Mouse (Mus musculus) liver, adult 2 months (tissue): ENCODE measurements around the gene Urod. TPM values are rescaled to one million over a fixed set of nuclear protein-coding genes. Genes with fewer than 3 reads are reported as not detected.

Experiments
- DNase-seq: peaks from one replicate; pipeline ENCODE4 v3.0.0-alpha.2; 2011; ENCODE audit warnings: low read depth, low spot score; ENCODE audit errors: extremely low read depth
- H3K27ac ChIP-seq: fragments of 200-500 bp; replicated peaks from 2 replicates; pipeline ENCODE4 v1.5.1; 2012; ENCODE audit warnings: low read depth, mild to moderate bottlenecking, control low read depth, inconsistent platforms, low read length; ENCODE audit not compliant: insufficient read depth
- H3K27me3 ChIP-seq: fragments of 200-500 bp; 2 replicates; pipeline ENCODE4 v1.6.1; 2012; ENCODE audit warnings: mild to moderate bottlenecking, moderate library complexity, low read length, inconsistent platforms; ENCODE audit not compliant: control insufficient read depth, insufficient read depth
- H3K36me3 ChIP-seq: fragments of 200-500 bp; 2 replicates; pipeline ENCODE4 v1.6.1; 2012; ENCODE audit warnings: low read length, inconsistent platforms; ENCODE audit not compliant: control insufficient read depth, insufficient read depth
- H3K4me1 ChIP-seq: fragments of 200-500 bp; 2 replicates; pipeline ENCODE4 v1.6.1; 2011; ENCODE audit warnings: low read length; ENCODE audit not compliant: control insufficient read depth, insufficient read depth
- H3K4me3 ChIP-seq: fragments of 200-500 bp; 2 replicates; pipeline ENCODE4 v1.5.1; 2011; ENCODE audit warnings: low read depth, mild to moderate bottlenecking, control low read depth, low read length, moderate library complexity; ENCODE audit not compliant: insufficient read depth
- H3K79me2 ChIP-seq: fragments of 200-500 bp; 2 replicates; pipeline ENCODE4 v1.6.1; 2012; ENCODE audit warnings: inconsistent platforms, mild to moderate bottlenecking, low read length, moderate library complexity; ENCODE audit not compliant: control insufficient read depth, insufficient read depth
- H3K9ac ChIP-seq: fragments of 200-500 bp; 2 replicates; pipeline ENCODE4 v1.6.1; 2012; ENCODE audit warnings: low read depth, mild to moderate bottlenecking, control low read depth, inconsistent platforms, low read length
- CTCF ChIP-seq: fragments of 200-500 bp; IDR thresholded peaks from 2 replicates; pipeline ENCODE4 v1.5.1; 2011; ENCODE audit warnings: low read depth, low read length, control low read depth
- POLR2A ChIP-seq: fragments of 200-500 bp; IDR thresholded peaks from 2 replicates; pipeline ENCODE4 v1.6.1; 2011; ENCODE audit warnings: low read length, control low read depth; ENCODE audit not compliant: insufficient read depth; ENCODE audit errors: extremely low read depth
- WGBS: fragments of 180-500 bp; shearing (Covaris S2); methylation state at CpG from one replicate; pipeline ENCODE4 v1.1.7; 2018; 5-methylcytosine and 5-hydroxymethylcytosine counted together
- polyA plus RNA-seq: library from polyadenylated mRNA; depleted of rRNA; stranded (reverse); fragments of >200 nt; gene quantifications from 2 replicates; pipeline ENCODE4 v1.2.3, GENCODE M21; 2012; rRNA removed
- total RNA-seq: library from RNA; depleted of rRNA; stranded (reverse); fragments of >200 nt; gene quantifications from 2 replicates; pipeline ENCODE4 v1.2.3, GENCODE M21; 2014; rRNA removed

Urod gene
- total and polyA plus RNA-seq, 2 experiments: 97.6 to 104 TPM

GRCm38 (mm10) chr4:116954951-116955350 is 39.3 kb downstream of the Urod start:
- no peak overlapping the region for H3K4me3 ChIP-seq
- WGBS: 93% methylated on average over 7 of the region's 7 CpGs
- TF ChIP-seq CTCF (no peak), POLR2A (no peak)
- H3K27me3 ChIP-seq: no peaks in the 10 kb centered on the region
- H3K79me2 ChIP-seq: no peaks in the 10 kb centered on the region
- H3K36me3 ChIP-seq: no peaks in the 10 kb centered on the region
- DNase-seq: no peak
- no peak overlapping the region for H3K27ac ChIP-seq
- no peaks in the 10 kb centered on the region for H3K4me1 ChIP-seq
- no peak overlapping the region for H3K9ac ChIP-seq

DNA sequence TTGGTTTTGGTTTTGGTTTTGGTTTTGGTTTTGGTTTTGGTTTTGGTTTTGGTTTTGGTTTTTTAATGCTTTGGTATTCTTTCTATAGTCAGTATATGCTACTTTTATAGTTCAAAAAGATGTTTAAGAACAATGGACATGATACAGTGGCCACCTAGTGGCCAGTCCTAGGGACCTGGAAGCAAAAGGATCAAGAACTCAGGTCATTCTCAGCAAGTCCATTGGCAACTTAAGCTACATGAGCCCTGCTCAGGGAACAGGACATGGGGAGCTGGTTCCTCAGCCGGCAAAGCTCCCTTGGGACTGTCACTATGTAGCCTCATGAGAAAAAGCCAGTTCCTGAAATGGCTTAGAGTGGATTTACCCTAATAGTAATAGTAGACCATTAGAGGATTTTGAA is 42.6 kb downstream of the Urod start:
- Histone ChIP-seq H3K9ac (no peak overlapping the region), H3K4me3 (no peak overlapping the region), H3K36me3 (no peaks in the 10 kb centered on the region), H3K27ac (no peak overlapping the region), H3K27me3 (no peaks in the 10 kb centered on the region), H3K79me2 (no peaks in the 10 kb centered on the region), H3K4me1 (no peaks in the 10 kb centered on the region)
- 54% methylated on average over 1 of the region's 1 CpGs for WGBS
- DNase-seq: peak; percentile 16
- TF ChIP-seq POLR2A: no peak
- no peak for TF ChIP-seq CTCF

DNA sequence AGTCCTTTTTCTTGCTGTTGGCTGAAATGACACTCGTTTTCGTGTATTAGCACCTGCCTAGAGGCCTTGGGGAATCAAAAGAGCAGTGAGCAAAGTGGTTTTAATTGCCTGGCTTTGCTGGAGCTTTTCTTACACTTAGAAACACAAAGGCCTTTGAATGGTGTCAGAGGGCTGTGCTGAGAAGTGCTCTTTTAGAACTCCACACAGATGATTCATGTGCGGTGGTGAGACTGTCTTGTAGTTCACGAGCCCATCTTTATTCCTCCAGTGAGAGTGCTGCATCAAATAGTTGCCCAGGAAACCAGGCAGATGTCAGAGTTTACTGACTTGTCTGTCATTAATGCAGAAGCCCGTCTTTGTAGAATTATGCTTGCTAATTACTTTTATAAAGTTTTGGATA is 50.2 kb downstream of the Urod start:
- H3K27ac ChIP-seq: no peak overlapping the region
- no peak overlapping the region for H3K9ac ChIP-seq
- no peak overlapping the region for H3K4me3 ChIP-seq
- no peak for DNase-seq
- H3K27me3 ChIP-seq: no peaks in the 10 kb centered on the region
- no peak for TF ChIP-seq CTCF
- no peak for TF ChIP-seq POLR2A
- 78% methylated on average over 5 of the region's 5 CpGs for WGBS
- H3K36me3 ChIP-seq: no peaks in the 10 kb centered on the region
- no peaks in the 10 kb centered on the region for H3K4me1 ChIP-seq
- no peaks in the 10 kb centered on the region for H3K79me2 ChIP-seq

DNA sequence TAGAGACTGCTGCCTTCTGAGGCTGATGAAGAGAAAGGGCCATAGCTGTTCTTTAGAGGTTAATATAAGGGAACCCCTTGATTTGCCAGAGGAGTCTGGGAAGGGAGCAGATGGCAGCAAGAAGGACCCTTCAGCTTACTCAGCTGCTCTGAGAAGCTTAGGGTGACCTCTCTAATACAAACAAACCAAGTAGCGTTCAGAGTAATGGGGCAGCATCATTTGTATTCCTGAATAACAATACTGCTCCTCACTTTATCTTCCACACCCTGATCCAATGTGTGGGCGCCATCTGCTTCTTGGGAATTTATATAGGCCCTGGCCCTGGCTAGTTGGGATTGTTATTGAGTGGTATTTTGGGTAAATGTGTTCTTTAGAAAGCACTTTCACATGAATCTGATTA is 51.5 kb downstream of the Urod start:
- Histone ChIP-seq H3K4me3 (no peak overlapping the region), H3K9ac (no peak overlapping the region), H3K27ac (no peak overlapping the region), H3K36me3 (no peaks in the 10 kb centered on the region), H3K27me3 (no peaks in the 10 kb centered on the region), H3K79me2 (no peaks in the 10 kb centered on the region), H3K4me1 (no peaks in the 10 kb centered on the region)
- DNase-seq: no peak
- no peak for TF ChIP-seq CTCF
- TF ChIP-seq POLR2A: no peak
- 80% methylated on average over 2 of the region's 2 CpGs for WGBS

Other genes with a start within 250 kb of the Urod start
- 11.4 and 11.7 TPM in 2 replicates for gene Toe1, start 186.8 kb downstream of the Urod start, total RNA-seq
- gene Toe1, start 186.8 kb downstream of the Urod start, polyA plus RNA-seq: 8.1 and 10.9 TPM in 2 replicates
- 0.28 and 1.5 TPM in 2 replicates for gene Mutyh, start 186.7 kb downstream of the Urod start, total RNA-seq
- 0.29 and 1.2 TPM in 2 replicates for gene Mutyh, start 186.7 kb downstream of the Urod start, polyA plus RNA-seq
- 0.18 TPM in 1 of 2 replicates, not detected in the other for gene Hpdl, start 172.7 kb downstream of the Urod start, total RNA-seq
- gene Hpdl, start 172.7 kb downstream of the Urod start, polyA plus RNA-seq: 0.11 and 0.15 TPM in 2 replicates
- gene Zswim5, start 117.0 kb downstream of the Urod start, total RNA-seq: 0.65 and 0.87 TPM in 2 replicates
- gene Zswim5, start 117.0 kb downstream of the Urod start, polyA plus RNA-seq: 1.1 and 1.2 TPM in 2 replicates
- gene Hectd3, start 904 bp upstream of the Urod start, total RNA-seq: 22.6 and 23.7 TPM in 2 replicates
- gene Hectd3, start 904 bp upstream of the Urod start, polyA plus RNA-seq: 57.6 and 83.2 TPM in 2 replicates
- gene Eif2b3, start 25.0 kb upstream of the Urod start, total RNA-seq: 8.0 and 9.5 TPM in 2 replicates
- gene Eif2b3, start 25.0 kb upstream of the Urod start, polyA plus RNA-seq: 3.9 and 4.5 TPM in 2 replicates
- 0.18 and 0.34 TPM in 2 replicates for gene Ptch2, start 101.7 kb upstream of the Urod start, total RNA-seq
- gene Ptch2, start 101.7 kb upstream of the Urod start, polyA plus RNA-seq: 1.0 and 1.4 TPM in 2 replicates
- gene Btbd19, start 131.3 kb upstream of the Urod start, total RNA-seq: 0.67 and 0.74 TPM in 2 replicates
- gene Btbd19, start 131.3 kb upstream of the Urod start, polyA plus RNA-seq: 0.86 and 1.8 TPM in 2 replicates
- gene Tctex1d4, start 132.4 kb upstream of the Urod start, total RNA-seq: not detected in 2 replicates
- gene Tctex1d4, start 132.4 kb upstream of the Urod start, polyA plus RNA-seq: 0.17 TPM in 1 of 2 replicates, not detected in the other
- gene Plk3, start 139.6 kb upstream of the Urod start, total RNA-seq: 10.7 and 19.5 TPM in 2 replicates
- gene Plk3, start 139.6 kb upstream of the Urod start, polyA plus RNA-seq: 21.2 and 31.7 TPM in 2 replicates
- gene Rps8, start 161.8 kb upstream of the Urod start, total RNA-seq: 449 and 482 TPM in 2 replicates
- gene Rps8, start 161.8 kb upstream of the Urod start, polyA plus RNA-seq: 311 and 370 TPM in 2 replicates
- 0.18 and 0.67 TPM in 2 replicates for gene Kif2c, start 188.2 kb upstream of the Urod start, total RNA-seq
- gene Kif2c, start 188.2 kb upstream of the Urod start, polyA plus RNA-seq: 0.05 TPM in 1 of 2 replicates, not detected in the other